Mouse (Mus musculus): ENCODE data around the gene Vta1. TPM values are rescaled to one million over a fixed set of nuclear protein-coding genes. Genes with fewer than 3 reads are reported as not detected.
A peak's percentile ranks its signal among the peaks of the same experiment; 100 is the strongest.

Gene Vta1
- polyA plus RNA-seq (2015; fragmentation: Nextera tagmentation; extraction: Ambion mirVana), result 101 and 112 TPM in 2 replicates

- ATAC-seq (replicated peaks; ENCODE audit: low FRiP score, low read depth) (peak; percentile 97), DNase-seq (ENCODE audit: low spot score) (peak; percentile 99)
- Histone ChIP-seq H3K27ac (peak within 1 kb of the TSS; percentile 75), H3K9ac (ENCODE audit: low read depth, low read length) (peak within 1 kb of the TSS; percentile 81), H3K4me2 (ENCODE audit: low read length) (peak within 1 kb of the TSS; percentile 64), H3K9me3 (replicated peaks; ENCODE audit: low read length) (no peaks in the 10 kb centered on the region), H3K36me3 (ENCODE audit: insufficient read depth, low read length) (no peaks in the 10 kb centered on the region), H3K27me3 (ENCODE audit: insufficient read depth, low read length) (no peaks in the 10 kb centered on the region), H3K4me1 (replicated peaks; ENCODE audit: insufficient read depth, low read length) (0 out of 2 replicates have a peak, but pooled peaks cover 12% of the 10 kb centered on the region), H3K4me3 (replicated peaks; ENCODE audit: low read depth, low read length) (peak within 1 kb of the TSS; percentile 88)
- WGBS, result under 1% methylated on average over 48 of the region's 50 CpGs
- TF ChIP-seq CTCF (IDR thresholded peaks at IDR 0.05; ENCODE audit: low read depth), result peak; percentile 90
Measured at GRCm38 (mm10) chr10:14705072-14706066, at the start of gene Vta1, which contains the start of gene Nmbr. Vta1 (minus strand) TSS chr10:14705560. Nmbr (plus strand) TSS chr10:14705591.

- Histone ChIP-seq H3K27ac (no peak overlapping the region), H3K4me1 (replicated peaks; ENCODE audit: insufficient read depth, low read length) (no peaks in the 10 kb centered on the region), H3K36me3 (ENCODE audit: insufficient read depth, low read length) (no peaks in the 10 kb centered on the region), H3K27me3 (ENCODE audit: insufficient read depth, low read length) (no peaks in the 10 kb centered on the region), H3K9ac (ENCODE audit: low read depth, low read length) (no peak overlapping the region), H3K4me2 (ENCODE audit: low read length) (no peak overlapping the region), H3K4me3 (replicated peaks; ENCODE audit: low read depth, low read length) (no peak overlapping the region), H3K9me3 (replicated peaks; ENCODE audit: low read length) (no peaks in the 10 kb centered on the region)
- 10% methylated on average over 2 of the region's 2 CpGs for WGBS
- ATAC-seq (replicated peaks; ENCODE audit: low FRiP score, low read depth) (no peak), DNase-seq (ENCODE audit: low spot score) (peak; percentile 69)
- peak; percentile 76 for TF ChIP-seq CTCF (IDR thresholded peaks at IDR 0.05; ENCODE audit: low read depth)
Measured at GRCm38 (mm10) chr10:14734285-14734684, 28.9 kb upstream of the Vta1 start.

GRCm38 (mm10) chr10:14725671-14726070 lies 20.3 kb upstream of the Vta1 start:
- 72% methylated on average over 9 of the region's 9 CpGs for WGBS
- no peak overlapping the region for H3K4me3 ChIP-seq (replicated peaks; ENCODE audit: low read depth, low read length)
- TF ChIP-seq CTCF (IDR thresholded peaks at IDR 0.05; ENCODE audit: low read depth), result no peak
- H3K27me3 ChIP-seq (ENCODE audit: insufficient read depth, low read length), result no peaks in the 10 kb centered on the region
- no peaks in the 10 kb centered on the region for H3K36me3 ChIP-seq (ENCODE audit: insufficient read depth, low read length)
- no peak for DNase-seq (ENCODE audit: low spot score)
- no peak for ATAC-seq (replicated peaks; ENCODE audit: low FRiP score, low read depth)
- no peaks in the 10 kb centered on the region for H3K4me1 ChIP-seq (replicated peaks; ENCODE audit: insufficient read depth, low read length)
- no peak overlapping the region for H3K27ac ChIP-seq
- no peak overlapping the region for H3K4me2 ChIP-seq (ENCODE audit: low read length)
- H3K9ac ChIP-seq (ENCODE audit: low read depth, low read length), result no peak overlapping the region
- no peaks in the 10 kb centered on the region for H3K9me3 ChIP-seq (replicated peaks; ENCODE audit: low read length)

GRCm38 (mm10) chr10:14718114-14718513 lies 12.8 kb upstream of the Vta1 start, which contains the start of gene Gje1:
Gje1 (minus strand) TSS chr10:14718214.
- no peaks in the 10 kb centered on the region for H3K27me3 ChIP-seq (ENCODE audit: insufficient read depth, low read length)
- TF ChIP-seq CTCF (IDR thresholded peaks at IDR 0.05; ENCODE audit: low read depth), result no peak
- no peak for DNase-seq (ENCODE audit: low spot score)
- no peaks in the 10 kb centered on the region for H3K9me3 ChIP-seq (replicated peaks; ENCODE audit: low read length)
- H3K4me2 ChIP-seq (ENCODE audit: low read length), result no peak within 1 kb of the TSS
- no peak within 1 kb of the TSS for H3K4me3 ChIP-seq (replicated peaks; ENCODE audit: low read depth, low read length)
- H3K9ac ChIP-seq (ENCODE audit: low read depth, low read length), result no peak within 1 kb of the TSS
- H3K36me3 ChIP-seq (ENCODE audit: insufficient read depth, low read length), result no peaks in the 10 kb centered on the region
- no peaks in the 10 kb centered on the region for H3K4me1 ChIP-seq (replicated peaks; ENCODE audit: insufficient read depth, low read length)
- no peak within 1 kb of the TSS for H3K27ac ChIP-seq
- WGBS, result 64% methylated on average over 3 of the region's 3 CpGs
- ATAC-seq (replicated peaks; ENCODE audit: low FRiP score, low read depth), result no peak

- Histone ChIP-seq H3K9ac (ENCODE audit: low read depth, low read length) (0 out of 2 replicates have a peak overlapping the region, but pooled peaks have one; percentile 81), H3K4me2 (ENCODE audit: low read length) (peak overlapping the region; percentile 64), H3K27me3 (ENCODE audit: insufficient read depth, low read length) (no peaks in the 10 kb centered on the region), H3K4me3 (replicated peaks; ENCODE audit: low read depth, low read length) (peak overlapping the region; percentile 88; the same call in 1 of the 2 replicates), H3K9me3 (replicated peaks; ENCODE audit: low read length) (no peaks in the 10 kb centered on the region), H3K36me3 (ENCODE audit: insufficient read depth, low read length) (no peaks in the 10 kb centered on the region), H3K4me1 (replicated peaks; ENCODE audit: insufficient read depth, low read length) (0 out of 2 replicates have a peak, but pooled peaks cover 12% of the 10 kb centered on the region), H3K27ac (no peak overlapping the region)
- WGBS, result 61% methylated on average over 4 of the region's 4 CpGs
- DNase-seq (ENCODE audit: low spot score), result no peak
- no peak for TF ChIP-seq CTCF (IDR thresholded peaks at IDR 0.05; ENCODE audit: low read depth)
- ATAC-seq (replicated peaks; ENCODE audit: low FRiP score, low read depth), result no peak
Measured at GRCm38 (mm10) chr10:14703830-14704420, 1.4 kb downstream of the Vta1 start.

- ATAC-seq (replicated peaks; ENCODE audit: low FRiP score, low read depth), result no peak
- Histone ChIP-seq H3K27me3 (ENCODE audit: insufficient read depth, low read length) (no peaks in the 10 kb centered on the region), H3K4me2 (ENCODE audit: low read length) (no peak overlapping the region), H3K9me3 (replicated peaks; ENCODE audit: low read length) (no peaks in the 10 kb centered on the region), H3K4me3 (replicated peaks; ENCODE audit: low read depth, low read length) (no peak overlapping the region), H3K4me1 (replicated peaks; ENCODE audit: insufficient read depth, low read length) (0 out of 2 replicates have a peak, but pooled peaks cover 12% of the 10 kb centered on the region), H3K9ac (ENCODE audit: low read depth, low read length) (no peak overlapping the region), H3K36me3 (ENCODE audit: insufficient read depth, low read length) (no peaks in the 10 kb centered on the region), H3K27ac (no peak overlapping the region)
- no peak for DNase-seq (ENCODE audit: low spot score)
- 74% methylated on average over 1 of the region's 1 CpGs for WGBS
- no peak for TF ChIP-seq CTCF (IDR thresholded peaks at IDR 0.05; ENCODE audit: low read depth)
Measured at GRCm38 (mm10) chr10:14703239-14703638, 2.1 kb downstream of the Vta1 start.
